Mouse (Mus musculus) heart, adult 18-20 months (tissue): Measurements from ENCODE around the gene Sec14l5. TPM values are rescaled to one million over a fixed set of nuclear protein-coding genes. Genes with fewer than 3 reads are reported as not detected.
"Not testable (repeated sequence)": the region's sequence is repeated elsewhere in the genome, so short reads cannot be mapped to it uniquely, and the experiment has no call there.

ENCODE experiments used
- DNase-seq, 2 experiments: peaks; one replicate each; pipeline ENCODE4 v3.0.0; 2021 to 2022; ENCODE audit warnings: mixed read lengths in 1 of 2
- microRNA-seq, 2 experiments: library from miRNA; unstranded; fragments of <30 nt; microRNA quantifications; one replicate each; pipeline ENCODE4 v1.2.0; 2022
- total RNA-seq, 2 experiments: library from RNA; stranded (reverse); gene quantifications; 2 replicates each; pipeline ENCODE4 v1.2.3; 2021

Gene Sec14l5
- total RNA-seq, 2 experiments from 2014 or later: 0.55 to 0.72 TPM

DNA sequence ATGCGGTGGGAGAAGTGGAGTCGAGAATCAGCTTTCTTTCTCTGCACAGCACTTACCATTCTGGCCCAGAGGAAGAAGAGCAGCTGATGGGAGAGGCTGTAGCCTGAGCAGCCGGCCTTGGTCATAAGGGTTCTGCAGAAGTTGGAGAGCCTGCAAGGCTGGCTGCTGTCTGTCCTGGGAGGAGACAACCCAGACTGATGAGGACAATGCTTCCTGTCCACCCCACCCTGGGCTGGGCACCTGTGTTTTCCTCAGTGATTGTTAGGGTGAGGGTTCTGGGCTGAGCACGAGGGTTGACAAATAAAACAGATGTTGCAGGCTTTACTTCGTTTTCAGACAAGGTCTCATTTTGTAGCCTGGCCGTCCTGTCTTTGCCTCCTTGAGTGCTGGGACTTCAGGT lies 69.8 kb downstream of the Sec14l5 start:
- peak in 1 of 2 experiments; percentile 65 for DNase-seq

DNA sequence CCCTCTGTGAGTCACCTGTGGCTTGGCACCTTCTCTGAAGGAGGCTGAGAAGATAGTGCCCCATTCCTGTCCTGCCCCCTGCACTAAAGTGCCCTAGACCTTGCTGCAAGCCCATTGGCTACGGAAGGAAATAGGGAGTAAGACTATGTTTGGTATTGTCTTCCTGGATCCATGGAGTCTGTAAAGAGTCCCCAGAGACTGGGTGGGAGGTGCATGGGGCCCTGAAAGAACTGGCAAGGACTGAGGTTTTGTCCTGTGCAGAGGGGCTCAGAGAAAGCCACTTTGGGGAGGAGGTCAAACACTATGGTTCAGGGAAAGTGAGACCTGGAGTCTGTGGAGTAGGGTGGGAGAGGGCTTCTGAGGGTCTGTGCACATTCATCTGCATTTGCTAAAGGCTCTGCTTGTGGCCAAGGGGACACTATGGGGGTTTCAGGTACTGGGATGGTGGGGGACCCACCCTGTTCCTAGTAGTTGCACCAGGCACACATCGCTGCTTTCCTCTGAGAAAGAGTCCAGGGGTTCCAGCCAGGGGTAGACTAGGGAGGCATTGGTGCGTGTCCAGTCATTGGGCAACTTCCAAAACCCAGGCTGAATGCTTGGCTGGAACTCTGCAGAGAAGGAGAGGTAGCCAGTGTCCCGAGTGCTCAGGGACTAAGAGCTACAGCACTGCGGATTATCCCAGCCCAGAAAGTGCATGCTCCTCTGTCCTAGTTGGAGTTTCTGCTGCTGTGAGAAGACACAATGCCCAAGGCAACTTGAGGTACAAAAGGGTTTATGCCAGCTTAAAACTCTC lies 70.6 kb downstream of the Sec14l5 start:
- peak in 1 of 2 experiments; percentile 36 for DNase-seq

DNA sequence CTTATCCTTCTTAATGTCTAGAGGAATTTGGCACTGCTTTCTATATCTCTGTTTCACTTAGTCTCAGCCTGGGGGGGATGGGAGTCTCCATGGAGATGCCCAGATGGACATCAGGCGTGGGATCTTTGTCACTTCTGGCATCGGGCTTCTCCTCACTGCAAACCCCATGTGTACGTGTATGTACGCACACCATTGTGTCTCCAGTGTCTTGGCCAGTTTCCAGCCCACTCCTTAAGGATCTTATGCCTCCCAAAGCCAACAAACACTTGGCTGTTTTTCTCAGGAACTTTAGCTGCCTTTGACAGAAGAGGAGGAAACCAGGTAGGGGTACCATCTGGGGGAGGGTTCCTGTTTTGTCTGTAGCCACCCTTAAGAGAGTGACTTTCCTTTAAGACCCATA lies 74.5 kb downstream of the Sec14l5 start:
- peak; percentile 37 to 45 for DNase-seq

DNA sequence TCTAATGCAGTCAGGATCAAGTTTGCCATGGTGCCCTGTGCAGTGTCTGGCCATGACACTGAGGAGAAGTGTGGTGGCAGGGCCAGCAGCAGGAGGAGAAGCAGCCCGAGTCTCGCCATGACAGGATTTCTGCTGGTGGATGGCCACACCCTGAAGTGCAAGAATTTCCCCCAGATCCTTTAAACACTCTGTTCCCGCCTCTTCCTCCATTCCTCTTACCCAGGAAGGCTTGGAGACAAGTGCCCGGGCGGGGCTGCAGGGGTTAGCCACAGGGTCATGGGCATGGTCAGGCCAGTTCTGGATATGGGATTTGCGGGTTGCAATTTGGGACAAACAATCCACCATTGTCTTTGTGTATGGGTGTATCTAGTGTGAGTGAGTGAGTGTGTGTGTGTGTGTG lies 75.2 kb downstream of the Sec14l5 start, which contains the start of gene AU021092:
Gene AU021092 (minus strand): TSS at position 160 of the 400 bp plus-strand sequence.
- DNase-seq: peak; percentile 50 to 68

DNA sequence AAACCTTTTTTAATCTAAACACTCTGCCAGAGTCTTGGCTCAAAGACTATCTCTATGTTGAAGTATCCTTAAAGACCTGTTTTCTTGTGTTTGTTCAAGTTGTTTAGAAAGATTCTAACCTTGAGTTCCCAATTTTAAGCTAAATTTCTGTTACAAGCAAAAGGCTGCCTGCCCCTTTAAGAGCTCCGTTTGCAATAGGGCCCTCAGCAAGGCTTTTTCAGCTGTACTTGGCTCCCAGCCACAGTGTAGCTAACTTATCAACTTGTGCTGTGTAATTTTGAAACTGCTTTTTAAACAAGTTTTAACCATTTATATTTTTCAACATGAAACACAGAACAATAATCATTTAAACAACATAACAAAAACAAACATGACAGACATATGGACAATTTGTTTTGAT lies 79.6 kb downstream of the Sec14l5 start:
- peak; percentile 36 to 44 for DNase-seq

DNA sequence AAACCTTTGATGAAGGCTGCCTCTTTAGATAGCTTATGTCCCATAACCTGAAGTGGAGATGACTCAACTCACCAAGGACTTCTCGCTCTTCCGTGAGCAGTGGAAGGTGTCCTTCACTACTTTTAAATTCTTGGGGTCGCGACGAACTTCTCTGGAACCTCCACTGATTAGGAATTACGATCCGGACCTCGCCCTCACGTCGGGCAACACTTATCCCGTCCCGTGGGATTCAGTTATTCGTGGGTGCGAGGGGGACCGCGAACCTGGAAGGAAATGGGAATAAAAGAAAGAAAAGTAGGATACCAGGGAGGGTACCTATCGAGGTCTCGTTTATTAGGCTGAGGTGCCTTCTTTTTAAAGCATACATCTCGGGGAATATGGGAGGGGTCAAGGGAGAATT lies 80.6 kb downstream of the Sec14l5 start:
- DNase-seq: not testable (repeated sequence)

DNA sequence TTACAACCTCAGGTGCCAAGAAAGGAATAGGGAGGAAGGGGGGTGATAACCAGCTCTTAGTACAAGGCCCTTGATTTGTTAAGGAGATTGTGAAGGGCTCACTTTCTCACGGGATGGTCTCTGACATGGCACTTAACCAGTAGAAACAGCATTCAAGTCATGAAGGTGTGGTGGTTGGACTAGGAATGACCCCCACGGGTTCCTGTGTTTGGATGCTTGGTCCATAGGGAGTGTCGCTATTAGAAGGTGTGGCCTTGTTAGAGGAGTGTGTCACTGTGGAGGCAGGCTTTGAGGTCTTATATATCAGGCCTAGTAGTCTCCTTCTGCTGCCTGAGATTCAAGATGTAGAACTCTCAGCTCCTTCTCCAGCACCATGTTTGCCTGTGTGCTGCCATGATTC lies 81.2 kb downstream of the Sec14l5 start:
- not testable (repeated sequence) for DNase-seq

DNA sequence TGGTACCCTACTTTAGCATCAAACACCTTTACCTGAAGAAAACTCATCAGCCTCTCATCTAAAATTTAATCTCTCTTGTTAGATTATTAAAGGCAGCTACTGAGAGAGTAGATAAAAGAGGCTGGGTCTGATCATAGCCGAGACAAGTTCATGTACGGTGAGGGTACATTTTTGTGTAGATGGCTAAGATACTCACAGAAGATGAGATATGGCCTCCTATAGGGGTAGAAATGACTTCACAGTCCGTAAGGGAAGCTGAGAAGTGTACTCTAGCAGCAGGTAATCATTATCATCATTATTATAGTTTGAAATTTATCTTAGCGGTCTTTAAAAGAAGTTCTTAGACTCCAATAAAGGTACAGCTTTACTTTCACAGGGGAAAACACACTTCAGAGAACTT lies 86.1 kb downstream of the Sec14l5 start:
- no peak for DNase-seq

DNA sequence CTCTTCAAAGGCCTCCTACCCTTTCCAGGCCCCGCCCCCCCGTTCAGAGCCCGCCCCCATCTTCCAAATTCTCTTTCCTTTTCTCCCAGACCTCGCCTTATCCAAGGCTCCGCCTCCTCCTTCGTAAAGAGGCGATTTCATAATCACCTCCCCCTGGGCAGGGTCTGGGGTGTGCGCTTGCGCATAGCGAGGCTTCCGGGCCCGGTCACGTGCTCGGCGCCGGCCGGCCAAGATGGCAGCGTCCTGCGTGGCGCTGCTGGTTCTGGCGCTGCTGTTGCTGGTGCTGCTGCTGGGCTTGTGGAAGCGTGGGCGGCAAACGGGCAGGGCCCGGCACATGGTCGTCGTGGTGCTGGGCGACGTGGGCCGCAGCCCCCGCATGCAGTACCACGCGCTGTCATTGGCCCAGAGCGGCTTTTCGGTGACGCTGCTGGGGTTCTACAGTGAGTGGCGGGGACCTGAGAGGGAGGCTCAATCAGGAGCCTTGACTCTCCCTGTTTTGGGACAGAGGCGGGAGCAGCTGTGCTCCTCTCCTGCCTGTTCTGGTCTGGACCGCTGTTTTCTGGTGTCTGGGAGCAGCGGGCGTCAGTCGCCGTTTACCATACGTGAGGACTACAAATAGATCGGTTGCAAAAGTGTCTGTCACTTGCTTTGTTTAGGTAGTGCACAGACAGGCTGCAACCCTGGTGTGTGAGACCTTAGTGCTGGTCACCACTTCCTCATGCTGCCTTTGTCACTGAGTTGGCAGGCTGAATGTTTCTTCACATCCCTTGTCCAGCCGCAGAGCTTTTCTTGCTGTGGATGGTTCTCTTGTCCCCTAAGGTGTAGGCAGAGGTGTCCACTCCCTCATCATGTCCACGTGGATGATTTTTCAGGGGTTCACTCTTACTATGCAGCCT lies 86.8 kb downstream of the Sec14l5 start, which contains the start of gene Alg1:
Gene Alg1 (plus strand): TSS at position 204 of the 896 bp plus-strand sequence.
- DNase-seq: peak; percentile 96 to 97

Small RNAs within 50 kb of the gene (microRNA-seq; reads per million reads assigned to microRNA genes)
- 0 reads per million in 2 experiments for gene Gm23689
- gene Gm26095: 0 reads per million in 2 experiments
- gene Mir6364: 0 reads per million in 2 experiments

Other genes starting within 250 kb of the Sec14l5 start
- 10 to 100 TPM; 19.1 to 20.4 TPM for gene Nudt16l1, start 208.3 kb upstream of the Sec14l5 start, total RNA-seq
- gene Anks3, start 182.9 kb upstream of the Sec14l5 start, total RNA-seq: 10 to 100 TPM; 11.3 to 14.7 TPM
- not detected for gene Sept12, start 149.3 kb upstream of the Sec14l5 start, total RNA-seq
- gene Smim22, start 139.8 kb upstream of the Sec14l5 start, total RNA-seq: not detected
- gene Rogdi, start 133.6 kb upstream of the Sec14l5 start, total RNA-seq: 10 to 100 TPM; 14.0 to 18.8 TPM
- 10 to 100 TPM; 40.6 to 43.3 TPM for gene Glyr1, start 97.2 kb upstream of the Sec14l5 start, total RNA-seq
- 10 to 100 TPM; 21.3 to 23.2 TPM for gene Ubn1, start 97.1 kb upstream of the Sec14l5 start, total RNA-seq
- gene Ppl, start 14.7 kb upstream of the Sec14l5 start, total RNA-seq: 1 to 10 TPM; 4.9 to 6.8 TPM
- gene Nagpa, start 56.9 kb downstream of the Sec14l5 start, total RNA-seq: 10 to 100 TPM; 12.0 to 14.5 TPM
- gene AU021092, start 75.2 kb downstream of the Sec14l5 start, total RNA-seq: 10 to 100 TPM; 14.3 to 19.3 TPM
- gene Alg1, start 86.5 kb downstream of the Sec14l5 start, total RNA-seq: 10 to 100 TPM; 12.8 to 13.3 TPM
- gene Eef2kmt, start 108.9 kb downstream of the Sec14l5 start, total RNA-seq: 1 to 10 TPM; 8.7 to 9.8 TPM